Mouse (Mus musculus): ENCODE measurements at regions not wholly inside any gene's neighbourhood (a gene's known extent, or its start where the extent isn't known, plus 50 kb on each side); places are given as distances from the start of the nearest gene placed in this dataset.

GRCm38 (mm10) chr4:82083519-82083918 lies 622.0 kb downstream of the Nfib start:
- DNase-seq = no peak

- DNase-seq = no peak
These were observed 625.4 kb upstream of the Mpdz start for GRCm38 (mm10) chr4:82068050-82068449.

- DNase-seq = no peak
These were observed 623.2 kb upstream of the Mpdz start for GRCm38 (mm10) chr4:82065641-82066358.

GRCm38 (mm10) chr4:82062726-82063125 lies 620.1 kb upstream of the Mpdz start:
- DNase-seq = no peak

- no peak for DNase-seq
These were observed 614.1 kb upstream of the Mpdz start for GRCm38 (mm10) chr4:82056671-82057070.

GRCm38 (mm10) chr4:82048171-82048570 lies 605.6 kb upstream of the Mpdz start:
- no peak for DNase-seq

- DNase-seq = no peak
These were observed 594.9 kb upstream of the Mpdz start for GRCm38 (mm10) chr4:82037473-82037872.

- DNase-seq = no peak
These were observed 592.6 kb upstream of the Mpdz start for GRCm38 (mm10) chr4:82035074-82035703.

GRCm38 (mm10) chr4:82029237-82029636 lies 586.6 kb upstream of the Mpdz start:
- no peak for DNase-seq

- DNase-seq = no peak
These were observed 584.8 kb upstream of the Mpdz start for GRCm38 (mm10) chr4:82027447-82027881.

- DNase-seq = no peak
These were observed 558.8 kb upstream of the Mpdz start for GRCm38 (mm10) chr4:82001406-82001732.

GRCm38 (mm10) chr4:82000590-82001405 lies 558.2 kb upstream of the Mpdz start:
- DNase-seq = peak; percentile 12

- peak; percentile 54 for DNase-seq
These were observed 557.2 kb upstream of the Mpdz start for GRCm38 (mm10) chr4:81999654-82000314.

- DNase-seq = no peak
These were observed 556.5 kb upstream of the Mpdz start for GRCm38 (mm10) chr4:81999093-81999492.

- no peak for DNase-seq
These were observed 553.8 kb upstream of the Mpdz start for GRCm38 (mm10) chr4:81996445-81996844.

- DNase-seq = no peak
These were observed 552.6 kb upstream of the Mpdz start for GRCm38 (mm10) chr4:81995243-81995642.

- DNase-seq = no peak
These were observed 546.2 kb upstream of the Mpdz start for GRCm38 (mm10) chr4:81988796-81989195.

- DNase-seq = no peak
These were observed 544.0 kb upstream of the Mpdz start for GRCm38 (mm10) chr4:81986616-81987015.

- no peak for DNase-seq
These were observed 539.2 kb upstream of the Mpdz start for GRCm38 (mm10) chr4:81981811-81982210.

- no peak for DNase-seq
These were observed 527.9 kb upstream of the Mpdz start for GRCm38 (mm10) chr4:81970472-81970871.

GRCm38 (mm10) chr4:81969621-81970115 lies 527.1 kb upstream of the Mpdz start:
- DNase-seq = no peak

GRCm38 (mm10) chr4:81966054-81966623 lies 523.5 kb upstream of the Mpdz start:
- DNase-seq = no peak

GRCm38 (mm10) chr4:81963112-81963511 lies 520.5 kb upstream of the Mpdz start:
- no peak for DNase-seq
